Mouse (Mus musculus): Measurements from ENCODE around the gene Gm364. TPM values are rescaled to one million over a fixed set of nuclear protein-coding genes. Genes with fewer than 3 reads are reported as not detected.

Gm364 gene
- polyA plus RNA-seq (2015; fragmentation: Nextera tagmentation; extraction: Ambion mirVana) = not detected in 2 replicates

DNA sequence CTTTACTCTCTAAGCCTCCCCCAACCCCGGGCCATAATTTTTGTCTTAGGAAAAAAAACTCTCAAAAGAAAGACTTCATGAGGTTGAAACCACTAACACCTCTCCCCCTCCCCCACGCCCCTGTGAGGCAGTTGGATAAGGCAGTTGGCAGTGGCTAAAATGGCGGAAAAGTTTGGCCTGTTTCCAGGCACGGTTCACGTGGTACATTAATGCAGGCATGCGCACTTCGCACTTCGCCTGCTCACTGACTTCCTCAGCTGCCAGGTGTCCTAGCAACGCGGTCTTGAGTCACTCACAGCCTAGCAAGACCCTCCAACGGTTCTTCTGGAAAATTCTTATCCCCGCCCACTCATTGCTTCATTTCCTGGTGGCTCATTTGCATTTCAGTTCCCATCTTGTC is at the start of gene Gm364:
Gm364 (plus strand) TSS at position 386 of the 400 bp plus-strand sequence.
- ATAC-seq = no peak
- Histone ChIP-seq H3K4me1 (ENCODE audit: control insufficient read depth, insufficient read depth, low read depth, low read length) (no peaks in the 10 kb centered on the region), H3K27ac (ENCODE audit: low read depth, low read length) (no peak within 1 kb of the TSS), H3K4me3 (ENCODE audit: low read length) (no peak within 1 kb of the TSS), H3K4me2 (ENCODE audit: low read length) (no peak within 1 kb of the TSS), H3K36me3 (ENCODE audit: control insufficient read depth, insufficient read depth, low read length) (no peaks in the 10 kb centered on the region), H3K9me3 (ENCODE audit: control insufficient read depth, low read length) (0 out of 2 replicates have a peak, but pooled peaks cover 3% of the 10 kb centered on the region), H3K9ac (ENCODE audit: low read depth, low read length) (no peak within 1 kb of the TSS), H3K27me3 (replicated peaks; ENCODE audit: control insufficient read depth, insufficient read depth, low read length) (no peaks in the 10 kb centered on the region)
- 89% methylated on average over 12 of the region's 12 CpGs for WGBS

DNA sequence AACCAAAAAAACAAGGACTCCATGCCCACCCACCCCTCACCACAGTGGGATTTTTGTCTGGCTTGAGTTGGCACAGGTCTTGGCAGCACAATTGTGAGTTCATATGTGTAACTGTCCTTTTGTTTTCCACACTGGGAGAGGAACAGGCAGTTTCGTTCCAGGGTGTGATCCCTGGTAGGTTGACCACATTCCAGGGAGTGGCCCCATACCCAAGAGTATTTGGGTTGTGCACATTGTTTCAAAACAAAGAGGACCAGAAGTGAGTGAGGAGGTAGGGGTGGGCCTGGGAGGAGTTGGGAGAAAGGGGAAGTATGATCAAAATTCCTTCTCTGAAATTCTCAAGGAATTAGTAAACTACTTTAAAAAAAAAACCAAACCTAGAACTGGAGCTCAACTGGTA is 49.6 kb upstream of the Gm364 start:
- no peaks in the 10 kb centered on the region for H3K27me3 ChIP-seq (replicated peaks; ENCODE audit: control insufficient read depth, insufficient read depth, low read length)
- no peak overlapping the region for H3K27ac ChIP-seq (ENCODE audit: low read depth, low read length)
- H3K4me1 ChIP-seq (ENCODE audit: control insufficient read depth, insufficient read depth, low read depth, low read length) = no peaks in the 10 kb centered on the region
- H3K4me3 ChIP-seq (ENCODE audit: low read length) = no peak overlapping the region
- H3K9ac ChIP-seq (ENCODE audit: low read depth, low read length) = no peak overlapping the region
- 68% methylated on average over 1 of the region's 1 CpGs for WGBS
- no peaks in the 10 kb centered on the region for H3K36me3 ChIP-seq (ENCODE audit: control insufficient read depth, insufficient read depth, low read length)
- no peaks in the 10 kb centered on the region for H3K9me3 ChIP-seq (ENCODE audit: control insufficient read depth, low read length)
- no peak overlapping the region for H3K4me2 ChIP-seq (ENCODE audit: low read length)
- no peak for ATAC-seq

DNA sequence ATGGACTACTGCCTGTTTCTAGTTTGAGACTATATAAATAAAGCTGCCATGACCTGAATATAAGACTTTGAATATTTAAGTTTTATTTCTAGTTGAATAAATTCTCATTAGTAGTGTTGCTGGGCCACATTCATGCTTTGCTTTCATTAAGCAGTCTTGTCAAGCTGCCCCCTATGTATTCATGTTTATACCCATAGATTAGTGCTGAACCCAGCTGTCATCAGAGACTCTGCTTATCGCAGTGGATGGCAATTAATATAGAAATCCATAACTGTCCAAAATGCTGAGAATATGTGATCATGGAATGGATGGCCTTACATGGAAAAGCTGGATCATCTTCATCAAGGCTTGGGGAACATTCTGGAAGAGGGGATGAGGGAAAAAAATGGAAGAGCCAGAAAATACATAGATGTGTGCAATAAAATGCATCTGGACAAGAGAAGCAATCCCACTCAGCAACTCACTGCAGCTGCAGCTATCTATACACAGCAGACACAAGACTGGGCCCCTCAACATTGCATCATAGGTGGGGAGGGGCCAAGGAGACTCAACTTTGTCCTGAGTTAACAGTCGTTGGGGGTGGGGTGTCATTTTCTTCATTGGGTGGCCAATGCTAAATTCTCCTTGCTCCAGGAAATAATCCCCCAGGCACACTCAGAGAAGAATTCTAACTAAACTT is 43.9 kb upstream of the Gm364 start:
- no peak overlapping the region for H3K4me3 ChIP-seq (ENCODE audit: low read length)
- WGBS = 80% methylated on average over 2 of the region's 2 CpGs
- ATAC-seq = no peak
- H3K4me2 ChIP-seq (ENCODE audit: low read length) = no peak overlapping the region
- no peak overlapping the region for H3K9ac ChIP-seq (ENCODE audit: low read depth, low read length)
- H3K27ac ChIP-seq (ENCODE audit: low read depth, low read length) = no peak overlapping the region
- no peaks in the 10 kb centered on the region for H3K27me3 ChIP-seq (replicated peaks; ENCODE audit: control insufficient read depth, insufficient read depth, low read length)
- no peaks in the 10 kb centered on the region for H3K9me3 ChIP-seq (ENCODE audit: control insufficient read depth, low read length)
- H3K36me3 ChIP-seq (ENCODE audit: control insufficient read depth, insufficient read depth, low read length) = no peaks in the 10 kb centered on the region
- H3K4me1 ChIP-seq (ENCODE audit: control insufficient read depth, insufficient read depth, low read depth, low read length) = no peaks in the 10 kb centered on the region

GRCm38 (mm10) chrX:57372965-57373364 is 36.0 kb upstream of the Gm364 start:
- H3K4me1 ChIP-seq (ENCODE audit: control insufficient read depth, insufficient read depth, low read depth, low read length) = no peaks in the 10 kb centered on the region
- H3K4me2 ChIP-seq (ENCODE audit: low read length) = no peak overlapping the region
- H3K9me3 ChIP-seq (ENCODE audit: control insufficient read depth, low read length) = no peaks in the 10 kb centered on the region
- no peak overlapping the region for H3K9ac ChIP-seq (ENCODE audit: low read depth, low read length)
- H3K36me3 ChIP-seq (ENCODE audit: control insufficient read depth, insufficient read depth, low read length) = no peaks in the 10 kb centered on the region
- H3K4me3 ChIP-seq (ENCODE audit: low read length) = no peak overlapping the region
- H3K27me3 ChIP-seq (replicated peaks; ENCODE audit: control insufficient read depth, insufficient read depth, low read length) = no peaks in the 10 kb centered on the region
- 80% methylated on average over 4 of the region's 4 CpGs for WGBS
- ATAC-seq = no peak
- no peak overlapping the region for H3K27ac ChIP-seq (ENCODE audit: low read depth, low read length)

GRCm38 (mm10) chrX:57373543-57373942 is 35.4 kb upstream of the Gm364 start:
- Histone ChIP-seq H3K36me3 (ENCODE audit: control insufficient read depth, insufficient read depth, low read length) (no peaks in the 10 kb centered on the region; the same call in 1 of the 2 replicates), H3K4me1 (ENCODE audit: control insufficient read depth, insufficient read depth, low read depth, low read length) (no peaks in the 10 kb centered on the region), H3K27ac (ENCODE audit: low read depth, low read length) (no peak overlapping the region), H3K9me3 (ENCODE audit: control insufficient read depth, low read length) (no peaks in the 10 kb centered on the region), H3K27me3 (replicated peaks; ENCODE audit: control insufficient read depth, insufficient read depth, low read length) (no peaks in the 10 kb centered on the region), H3K9ac (ENCODE audit: low read depth, low read length) (no peak overlapping the region), H3K4me3 (ENCODE audit: low read length) (no peak overlapping the region), H3K4me2 (ENCODE audit: low read length) (no peak overlapping the region)
- WGBS = 90% methylated on average over 2 of the region's 2 CpGs
- ATAC-seq = no peak

GRCm38 (mm10) chrX:57374029-57374428 is 34.9 kb upstream of the Gm364 start:
- H3K4me1 ChIP-seq (ENCODE audit: control insufficient read depth, insufficient read depth, low read depth, low read length) = no peaks in the 10 kb centered on the region
- H3K4me3 ChIP-seq (ENCODE audit: low read length) = no peak overlapping the region
- no peaks in the 10 kb centered on the region; the same call in 1 of the 2 replicates for H3K36me3 ChIP-seq (ENCODE audit: control insufficient read depth, insufficient read depth, low read length)
- WGBS = 78% methylated on average over 2 of the region's 2 CpGs
- no peak overlapping the region for H3K4me2 ChIP-seq (ENCODE audit: low read length)
- no peaks in the 10 kb centered on the region for H3K27me3 ChIP-seq (replicated peaks; ENCODE audit: control insufficient read depth, insufficient read depth, low read length)
- no peak overlapping the region for H3K27ac ChIP-seq (ENCODE audit: low read depth, low read length)
- H3K9me3 ChIP-seq (ENCODE audit: control insufficient read depth, low read length) = no peaks in the 10 kb centered on the region
- H3K9ac ChIP-seq (ENCODE audit: low read depth, low read length) = no peak overlapping the region
- no peak for ATAC-seq

DNA sequence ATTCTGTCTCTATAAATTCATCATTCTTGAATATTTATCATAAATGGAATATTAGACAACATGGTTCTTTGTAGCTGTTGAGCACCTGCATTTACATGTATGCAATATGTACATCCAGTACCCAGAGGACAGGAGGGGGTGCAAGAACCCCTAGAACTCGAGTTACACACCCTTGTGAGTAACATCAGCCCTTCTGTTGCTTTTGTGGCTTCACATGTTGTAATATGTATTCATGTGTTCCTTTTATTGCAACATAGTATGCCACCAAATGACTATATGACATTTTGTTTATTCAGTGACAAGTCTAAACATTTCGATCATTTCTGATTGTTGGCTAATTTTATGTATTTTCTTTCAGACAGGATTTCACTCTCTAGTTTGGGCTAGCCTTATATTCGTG is 31.9 kb upstream of the Gm364 start:
- WGBS = 84% methylated on average over 3 of the region's 3 CpGs
- Histone ChIP-seq H3K36me3 (ENCODE audit: control insufficient read depth, insufficient read depth, low read length) (peaks cover 2% of the 10 kb centered on the region), H3K4me3 (ENCODE audit: low read length) (no peak overlapping the region), H3K4me2 (ENCODE audit: low read length) (no peak overlapping the region), H3K4me1 (ENCODE audit: control insufficient read depth, insufficient read depth, low read depth, low read length) (no peaks in the 10 kb centered on the region), H3K27me3 (replicated peaks; ENCODE audit: control insufficient read depth, insufficient read depth, low read length) (no peaks in the 10 kb centered on the region), H3K9me3 (ENCODE audit: control insufficient read depth, low read length) (no peaks in the 10 kb centered on the region), H3K9ac (ENCODE audit: low read depth, low read length) (no peak overlapping the region), H3K27ac (ENCODE audit: low read depth, low read length) (no peak overlapping the region)
- ATAC-seq = no peak

- 81% methylated on average over 3 of the region's 3 CpGs for WGBS
- H3K4me3 ChIP-seq (ENCODE audit: low read length) = no peak overlapping the region
- no peak overlapping the region for H3K9ac ChIP-seq (ENCODE audit: low read depth, low read length)
- no peaks in the 10 kb centered on the region for H3K9me3 ChIP-seq (ENCODE audit: control insufficient read depth, low read length)
- H3K27me3 ChIP-seq (replicated peaks; ENCODE audit: control insufficient read depth, insufficient read depth, low read length) = no peaks in the 10 kb centered on the region
- H3K36me3 ChIP-seq (ENCODE audit: control insufficient read depth, insufficient read depth, low read length) = peaks cover 4% of the 10 kb centered on the region
- H3K4me1 ChIP-seq (ENCODE audit: control insufficient read depth, insufficient read depth, low read depth, low read length) = no peaks in the 10 kb centered on the region
- no peak overlapping the region for H3K27ac ChIP-seq (ENCODE audit: low read depth, low read length)
- H3K4me2 ChIP-seq (ENCODE audit: low read length) = no peak overlapping the region
- no peak for ATAC-seq
Measured at GRCm38 (mm10) chrX:57378579-57378978, 30.4 kb upstream of the Gm364 start.

DNA sequence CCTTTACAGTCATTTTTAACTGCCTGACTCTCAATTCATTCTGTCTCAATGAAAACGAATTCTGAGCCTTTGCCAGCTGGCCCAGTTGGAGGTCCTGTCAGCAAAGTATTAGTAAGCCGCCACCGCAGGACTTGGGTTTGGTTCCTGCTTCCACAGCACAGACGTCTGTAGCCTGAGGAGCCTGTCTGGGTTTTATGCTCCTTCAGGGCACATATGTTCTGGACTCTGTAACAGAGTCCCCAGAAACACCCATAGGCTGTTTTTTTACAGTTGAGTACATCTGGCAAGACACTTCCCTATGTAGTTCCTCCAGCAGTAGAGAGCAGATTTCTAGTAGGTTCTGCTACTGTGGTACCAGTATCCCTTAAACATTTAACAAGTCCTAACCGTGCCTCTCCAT is 28.0 kb upstream of the Gm364 start:
- H3K36me3 ChIP-seq (ENCODE audit: control insufficient read depth, insufficient read depth, low read length) = peaks cover 4% of the 10 kb centered on the region
- peak; percentile 41; the same call in 1 of the 2 replicates for ATAC-seq

More for the DNA sequence above, 28.0 kb upstream of the Gm364 start:
- no peak overlapping the region for H3K4me3 ChIP-seq (ENCODE audit: low read length)
- no peak overlapping the region for H3K9ac ChIP-seq (ENCODE audit: low read depth, low read length)
- no peak overlapping the region for H3K27ac ChIP-seq (ENCODE audit: low read depth, low read length)
- H3K4me1 ChIP-seq (ENCODE audit: control insufficient read depth, insufficient read depth, low read depth, low read length) = no peaks in the 10 kb centered on the region
- WGBS = 53% methylated on average over 5 of the region's 5 CpGs
- H3K27me3 ChIP-seq (replicated peaks; ENCODE audit: control insufficient read depth, insufficient read depth, low read length) = no peaks in the 10 kb centered on the region
- no peak overlapping the region for H3K4me2 ChIP-seq (ENCODE audit: low read length)
- H3K9me3 ChIP-seq (ENCODE audit: control insufficient read depth, low read length) = no peaks in the 10 kb centered on the region

Measured in hindbrain, embryonic 16.5 days (tissue).